Mouse (Mus musculus): ENCODE results near the gene Yars2.
A peak's percentile ranks its signal among the peaks of the same experiment; 100 is the strongest.

DNA sequence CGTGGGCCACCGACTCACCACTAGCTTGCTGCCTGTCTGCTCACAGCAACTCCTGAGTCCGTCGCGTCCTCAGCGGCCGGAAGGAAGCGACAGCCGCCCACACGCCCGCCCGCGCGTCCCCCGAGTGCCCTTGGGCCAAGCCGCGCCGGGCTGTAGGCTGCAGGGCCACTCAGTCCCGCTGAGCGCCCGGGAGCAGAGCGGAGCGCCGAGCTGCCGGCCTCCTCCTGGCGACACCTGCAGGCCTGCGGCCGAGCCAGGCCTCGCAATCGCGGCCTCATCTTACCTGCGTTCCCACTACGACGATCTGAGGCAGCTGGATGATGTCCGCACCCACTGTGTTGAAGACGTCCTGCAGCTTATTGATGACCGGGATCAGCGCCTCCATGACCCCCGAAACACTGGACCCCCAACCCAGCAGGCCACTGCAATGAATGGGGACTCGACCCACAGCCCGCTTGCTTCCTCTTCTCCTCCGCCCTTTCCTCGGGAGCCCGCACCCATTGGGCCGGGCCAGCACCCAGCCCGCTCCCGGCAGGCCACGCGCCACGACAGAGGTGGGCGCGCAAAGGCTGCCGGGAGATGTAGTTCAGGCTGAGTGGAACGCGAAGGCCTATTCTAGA lies 55.8 kb downstream of the Yars2 start, which contains the start of gene Dnm1l:
- TF ChIP-seq JUND (IDR thresholded peaks at IDR 0.05; ENCODE audit: low read depth, low read length): no peak
- no peak for TF ChIP-seq SMC3 (IDR thresholded peaks at IDR 0.05; ENCODE audit: low read depth, low read length)
- peak; percentile 60; the same call in 1 of the 2 replicates for TF ChIP-seq ZMIZ1 (IDR thresholded peaks at IDR 0.05; ENCODE audit: low read depth, low read length)
- 0 out of 6 replicates have a peak, but pooled peaks of 1 of the 3 experiments have one; percentile 2 for TF ChIP-seq CTCF (IDR thresholded peaks at IDR 0.05 in 2 of 3, conservative IDR thresholded peaks at IDR 0.05 in 1 of 3; ENCODE audit: control insufficient read depth in 1 of 3, insufficient read depth in 1 of 3, low read depth in 2 of 3, low read length in 3 of 3, poor library complexity in 1 of 3, severe bottlenecking in 1 of 3)
- TF ChIP-seq TCF12 (IDR thresholded peaks at IDR 0.05; ENCODE audit: low read depth, low read length): peak; percentile 19; the same call in 1 of the 2 replicates

Data from MEL (cell line).